Mouse (Mus musculus): Measurements from ENCODE around the gene Tlk1. TPM values are rescaled to one million over a fixed set of nuclear protein-coding genes. Genes with fewer than 3 reads are reported as not detected.

Gene Tlk1
- polyA plus RNA-seq, 1 experiment, result 52.2 TPM

- no peak overlapping the region for H3K4me3 ChIP-seq (ENCODE audit: insufficient read depth, low read length)
- TF ChIP-seq CTCF (IDR thresholded peaks at IDR 0.05; ENCODE audit: low read depth, low read length) (no peak), POLR2A (IDR thresholded peaks at IDR 0.05; ENCODE audit: borderline replicate concordance, low read depth, low read length) (no peak)
- peak overlapping the region; percentile 46 for H3K27ac ChIP-seq (ENCODE audit: insufficient read depth, low read depth, low read length)
- H3K4me1 ChIP-seq (ENCODE audit: control insufficient read depth, insufficient read depth, low read length), result peaks cover 19% of the 10 kb centered on the region
These were observed 62.8 kb downstream of the Tlk1 start for GRCm38 (mm10) chr2:70762741-70763140.

DNA sequence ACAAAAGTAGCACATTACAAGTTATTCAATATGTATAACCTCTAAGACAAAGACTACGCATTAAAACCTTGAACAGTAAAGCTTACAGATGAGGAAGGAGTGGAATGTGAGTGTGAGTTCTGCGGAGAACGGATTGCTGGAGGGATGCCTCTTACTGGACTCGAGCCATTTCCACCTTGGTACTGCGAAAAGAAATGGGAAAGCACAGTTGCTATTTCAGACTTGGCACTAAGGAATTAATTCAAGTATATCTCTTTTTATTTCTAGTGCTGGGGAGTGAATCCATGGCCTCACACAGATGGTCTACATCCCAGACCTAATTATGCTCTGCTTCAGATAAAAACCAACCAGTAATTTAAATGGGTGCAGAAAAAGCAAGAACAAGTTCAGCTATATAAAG, 73.4 kb downstream of the Tlk1 start:
- no peak overlapping the region for H3K4me3 ChIP-seq (ENCODE audit: insufficient read depth, low read length)
- no peak overlapping the region for H3K27ac ChIP-seq (ENCODE audit: insufficient read depth, low read depth, low read length)
- H3K4me1 ChIP-seq (ENCODE audit: control insufficient read depth, insufficient read depth, low read length), result peaks cover 12% of the 10 kb centered on the region
- no peak for TF ChIP-seq POLR2A (IDR thresholded peaks at IDR 0.05; ENCODE audit: borderline replicate concordance, low read depth, low read length)
- TF ChIP-seq CTCF (IDR thresholded peaks at IDR 0.05; ENCODE audit: low read depth, low read length), result no peak

GRCm38 (mm10) chr2:70751655-70752054, 73.9 kb downstream of the Tlk1 start:
- peaks cover 12% of the 10 kb centered on the region for H3K4me1 ChIP-seq (ENCODE audit: control insufficient read depth, insufficient read depth, low read length)
- TF ChIP-seq POLR2A (IDR thresholded peaks at IDR 0.05; ENCODE audit: borderline replicate concordance, low read depth, low read length) (no peak), CTCF (IDR thresholded peaks at IDR 0.05; ENCODE audit: low read depth, low read length) (no peak)
- H3K27ac ChIP-seq (ENCODE audit: insufficient read depth, low read depth, low read length), result no peak overlapping the region
- no peak overlapping the region for H3K4me3 ChIP-seq (ENCODE audit: insufficient read depth, low read length)

DNA sequence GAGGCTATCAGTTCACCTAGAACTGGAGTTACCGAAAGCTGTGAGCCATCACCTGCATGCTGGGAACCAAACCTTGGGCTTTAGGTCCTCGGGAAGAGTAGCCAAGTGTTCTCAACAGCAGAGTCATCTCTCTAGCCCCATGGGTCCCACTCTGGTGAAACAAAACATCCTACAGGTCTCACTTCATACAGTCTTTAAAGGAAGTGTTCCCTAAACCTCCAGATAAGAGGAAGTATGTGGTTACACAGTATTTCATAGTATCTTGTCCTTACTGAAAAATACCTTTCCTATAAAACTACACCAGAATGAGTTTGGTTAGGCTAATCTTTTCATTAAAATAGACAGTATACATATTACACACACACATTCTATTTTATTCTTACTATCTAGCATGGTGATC, 82.9 kb downstream of the Tlk1 start:
- Histone ChIP-seq H3K27ac (ENCODE audit: insufficient read depth, low read depth, low read length) (no peak overlapping the region), H3K4me3 (ENCODE audit: insufficient read depth, low read length) (no peak overlapping the region)
- no peak for TF ChIP-seq CTCF (IDR thresholded peaks at IDR 0.05; ENCODE audit: low read depth, low read length)
- TF ChIP-seq POLR2A (IDR thresholded peaks at IDR 0.05; ENCODE audit: borderline replicate concordance, low read depth, low read length), result no peak

DNA sequence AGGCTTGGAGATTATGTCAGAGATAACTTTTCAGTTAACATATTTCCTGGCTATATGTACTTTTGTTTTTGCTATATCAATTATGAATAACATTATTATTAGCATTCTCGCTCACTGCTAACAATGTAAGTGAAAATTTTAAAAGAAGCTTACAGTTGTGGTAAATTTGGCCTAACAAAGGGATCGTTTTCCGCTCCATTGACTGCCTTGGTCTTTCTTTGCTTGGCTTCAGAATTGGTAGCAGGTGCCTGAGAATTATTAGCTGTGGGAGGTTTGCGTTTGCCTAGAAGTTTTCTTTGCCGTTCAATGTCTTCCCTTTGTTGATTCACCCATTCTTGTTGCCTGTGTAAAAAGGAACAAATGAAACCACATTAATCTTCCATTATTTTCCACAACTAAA, 83.6 kb downstream of the Tlk1 start:
- TF ChIP-seq CTCF (IDR thresholded peaks at IDR 0.05; ENCODE audit: low read depth, low read length), result no peak
- TF ChIP-seq POLR2A (IDR thresholded peaks at IDR 0.05; ENCODE audit: borderline replicate concordance, low read depth, low read length), result no peak
- Histone ChIP-seq H3K4me3 (ENCODE audit: insufficient read depth, low read length) (no peak overlapping the region), H3K27ac (ENCODE audit: insufficient read depth, low read depth, low read length) (no peak overlapping the region), H3K4me1 (ENCODE audit: control insufficient read depth, insufficient read depth, low read length) (peaks cover 8% of the 10 kb centered on the region)

More for the DNA sequence above, 82.9 kb downstream of the Tlk1 start:
- H3K4me1 ChIP-seq (ENCODE audit: control insufficient read depth, insufficient read depth, low read length), result peaks cover 8% of the 10 kb centered on the region

DNA sequence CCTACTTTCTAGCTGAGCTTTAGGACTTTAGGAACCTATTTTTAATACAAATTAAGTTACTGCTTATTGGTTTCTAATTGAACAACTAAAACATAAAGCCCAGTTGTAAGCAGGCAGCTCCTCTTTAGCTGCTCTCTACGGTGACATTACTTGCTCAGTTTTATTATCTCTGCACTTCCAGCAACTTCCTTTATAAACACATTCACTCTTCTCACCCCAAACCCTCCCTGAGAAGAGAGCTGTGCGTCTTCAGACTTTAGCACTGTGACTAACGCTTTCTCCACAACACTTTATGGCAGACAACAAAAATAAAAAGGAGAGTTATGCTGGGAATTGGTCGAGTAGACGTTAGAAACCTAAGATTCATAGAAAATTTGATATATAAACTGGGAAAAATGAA, 89.5 kb downstream of the Tlk1 start:
- no peak overlapping the region for H3K4me3 ChIP-seq (ENCODE audit: insufficient read depth, low read length)
- H3K4me1 ChIP-seq (ENCODE audit: control insufficient read depth, insufficient read depth, low read length), result no peaks in the 10 kb centered on the region
- H3K27ac ChIP-seq (ENCODE audit: insufficient read depth, low read depth, low read length), result no peak overlapping the region
- TF ChIP-seq CTCF (IDR thresholded peaks at IDR 0.05; ENCODE audit: low read depth, low read length) (no peak), POLR2A (IDR thresholded peaks at IDR 0.05; ENCODE audit: borderline replicate concordance, low read depth, low read length) (no peak)

GRCm38 (mm10) chr2:70735534-70735933, 90.0 kb downstream of the Tlk1 start:
- no peaks in the 10 kb centered on the region for H3K4me1 ChIP-seq (ENCODE audit: control insufficient read depth, insufficient read depth, low read length)
- H3K4me3 ChIP-seq (ENCODE audit: insufficient read depth, low read length), result no peak overlapping the region
- no peak overlapping the region for H3K27ac ChIP-seq (ENCODE audit: insufficient read depth, low read depth, low read length)
- TF ChIP-seq CTCF (IDR thresholded peaks at IDR 0.05; ENCODE audit: low read depth, low read length) (no peak), POLR2A (IDR thresholded peaks at IDR 0.05; ENCODE audit: borderline replicate concordance, low read depth, low read length) (no peak)

DNA sequence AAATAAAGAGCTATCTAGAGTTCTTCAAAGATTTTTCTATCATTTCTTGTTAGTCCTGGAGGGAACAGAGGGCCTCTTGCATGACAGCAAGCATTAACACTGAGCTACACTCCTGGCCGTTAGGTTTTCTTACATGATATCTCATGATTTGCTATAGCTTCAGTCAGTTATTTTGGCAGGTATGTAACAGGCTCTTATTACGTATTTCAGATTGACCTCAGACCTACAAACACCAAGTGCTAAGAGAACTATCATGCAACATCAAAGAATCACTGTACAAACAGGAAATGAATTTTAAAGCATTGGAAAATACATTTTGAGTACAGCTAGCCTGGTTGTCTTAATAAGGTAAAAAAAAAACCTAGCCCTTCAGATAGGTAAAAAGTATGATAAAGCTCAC, 98.4 kb downstream of the Tlk1 start:
- H3K4me3 ChIP-seq (ENCODE audit: insufficient read depth, low read length), result no peak overlapping the region
- no peak overlapping the region for H3K27ac ChIP-seq (ENCODE audit: insufficient read depth, low read depth, low read length)
- TF ChIP-seq CTCF (IDR thresholded peaks at IDR 0.05; ENCODE audit: low read depth, low read length) (no peak), POLR2A (IDR thresholded peaks at IDR 0.05; ENCODE audit: borderline replicate concordance, low read depth, low read length) (no peak)
- no peaks in the 10 kb centered on the region for H3K4me1 ChIP-seq (ENCODE audit: control insufficient read depth, insufficient read depth, low read length)

DNA sequence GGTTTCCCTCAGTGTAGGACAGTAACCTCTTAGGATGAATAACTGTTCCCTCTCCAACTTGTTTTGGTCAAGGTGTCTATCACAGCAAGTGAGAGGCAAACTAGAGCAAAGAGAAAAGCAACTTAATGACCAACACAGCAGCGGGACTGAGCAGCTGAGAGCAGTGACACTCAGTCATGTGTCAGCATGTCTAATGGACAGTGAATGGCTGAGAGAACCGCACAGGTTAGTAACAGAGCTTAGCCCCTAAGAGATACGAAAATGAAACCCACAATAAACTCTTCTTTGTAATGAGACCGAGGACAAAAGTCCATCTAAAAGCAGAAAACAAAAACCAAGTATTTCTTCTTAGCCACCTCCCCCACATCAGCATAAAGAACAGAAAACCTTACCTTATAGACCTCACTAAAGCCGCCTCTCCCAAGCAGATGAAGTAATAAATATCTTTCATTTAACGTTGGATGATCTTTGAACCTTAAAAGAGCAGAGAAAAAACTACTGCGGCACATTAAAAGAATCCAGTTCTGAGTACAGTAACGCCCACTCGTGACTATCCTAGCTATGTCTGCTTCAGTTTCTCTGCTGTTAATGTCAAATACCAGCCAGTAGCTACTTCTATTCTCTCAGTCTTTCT, 101.8 kb downstream of the Tlk1 start:
- Histone ChIP-seq H3K4me3 (ENCODE audit: insufficient read depth, low read length) (no peak overlapping the region), H3K27ac (ENCODE audit: insufficient read depth, low read depth, low read length) (no peak overlapping the region), H3K4me1 (ENCODE audit: control insufficient read depth, insufficient read depth, low read length) (no peaks in the 10 kb centered on the region)
- TF ChIP-seq CTCF (IDR thresholded peaks at IDR 0.05; ENCODE audit: low read depth, low read length) (no peak), POLR2A (IDR thresholded peaks at IDR 0.05; ENCODE audit: borderline replicate concordance, low read depth, low read length) (no peak)

DNA sequence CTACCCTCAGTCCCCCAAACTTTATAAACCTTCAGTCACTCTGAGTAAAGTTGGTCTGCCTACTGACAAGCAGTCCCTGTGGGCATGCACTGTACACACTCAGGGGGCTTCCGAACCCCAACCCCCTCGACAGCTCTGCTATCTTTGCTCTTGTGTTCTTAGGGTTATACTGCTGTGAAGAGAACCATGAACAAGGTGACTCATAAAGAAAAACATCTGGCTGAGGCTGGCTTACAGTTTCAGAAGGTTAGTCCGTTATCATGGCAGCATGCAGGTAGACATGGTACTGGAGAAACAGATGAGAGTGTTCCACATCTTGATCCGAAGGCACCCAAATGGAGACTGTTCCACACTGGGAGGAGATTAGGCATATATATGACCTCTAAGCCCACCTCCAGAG, 114.7 kb downstream of the Tlk1 start:
- Histone ChIP-seq H3K4me3 (ENCODE audit: insufficient read depth, low read length) (no peak overlapping the region), H3K27ac (ENCODE audit: insufficient read depth, low read depth, low read length) (no peak overlapping the region), H3K4me1 (ENCODE audit: control insufficient read depth, insufficient read depth, low read length) (no peaks in the 10 kb centered on the region)
- TF ChIP-seq CTCF (IDR thresholded peaks at IDR 0.05; ENCODE audit: low read depth, low read length), result no peak
- no peak for TF ChIP-seq POLR2A (IDR thresholded peaks at IDR 0.05; ENCODE audit: borderline replicate concordance, low read depth, low read length)
